Mouse (Mus musculus): Measurements from ENCODE around the gene Gm21891. TPM values are rescaled to one million over a fixed set of nuclear protein-coding genes. Genes with fewer than 3 reads are reported as not detected.
"Not testable (repeated sequence)": the region's sequence is repeated elsewhere in the genome, so short reads cannot be mapped to it uniquely, and the experiment has no call there.

Gene Gm21891
- total RNA-seq (2021) = not detected
- long read RNA-seq, experiment 1 = 0 reads
- long read RNA-seq, experiment 2 = 0 reads

DNA sequence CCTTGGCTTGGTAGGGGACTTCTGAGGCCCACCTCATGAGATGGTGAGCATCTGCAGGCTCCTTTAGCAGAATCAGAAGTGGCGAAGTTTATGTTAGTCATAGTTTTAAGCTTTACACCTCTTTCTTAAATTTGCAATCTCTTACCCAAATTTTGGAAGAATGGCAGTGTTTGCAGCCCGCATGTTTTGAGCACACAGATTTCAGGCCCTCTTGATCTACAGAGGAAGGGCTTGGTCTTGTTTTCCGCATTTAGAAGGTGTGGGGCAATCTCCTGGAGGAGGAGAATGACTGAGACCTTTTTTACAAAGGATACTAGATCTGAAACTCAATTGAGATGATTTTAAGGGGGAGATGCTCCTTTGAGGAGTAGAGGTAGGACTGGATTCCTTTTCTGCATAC, at the start of gene Gm21891:
Gene Gm21891, minus strand, starts transcription at position 101 of the 400 bp plus-strand sequence.
- DNase-seq (ENCODE audit: low spot score in 2 of 2) = not testable (repeated sequence)

DNA sequence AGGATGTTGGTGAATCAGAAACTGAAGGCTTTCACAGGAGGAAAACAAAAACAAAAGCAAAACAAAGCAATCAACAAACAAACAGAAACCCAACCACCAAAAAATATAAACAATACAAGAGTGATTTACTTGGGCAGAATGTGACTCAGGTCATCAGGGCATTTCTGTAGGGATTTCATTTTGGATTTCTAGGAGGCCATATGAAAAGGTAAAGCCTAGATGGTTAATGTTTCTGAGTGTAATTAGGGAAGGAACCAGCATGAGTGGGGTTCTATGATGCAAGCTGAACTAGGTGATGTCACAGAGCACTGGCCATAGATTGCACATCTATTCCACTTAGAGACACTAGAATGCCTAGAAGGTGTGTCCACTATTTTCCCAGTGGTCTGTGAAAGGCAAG, 28.4 kb upstream of the Gm21891 start, which contains the start of gene Gm21425:
Gene Gm21425, plus strand, starts transcription at position 301 of the 400 bp plus-strand sequence.
- DNase-seq (ENCODE audit: low spot score in 2 of 2) = not testable (repeated sequence)

Other genes with a start within 250 kb of the Gm21891 start
- not detected for gene Gm20807, start 90.6 kb downstream of the Gm21891 start, total RNA-seq (2021)
- not detected for gene Gm21425, start 28.5 kb upstream of the Gm21891 start, total RNA-seq (2021)
- gene Gm21828, start 90.4 kb upstream of the Gm21891 start, total RNA-seq (2021) = not detected
- gene Gm21440, start 118.9 kb upstream of the Gm21891 start, total RNA-seq (2021) = not detected
- gene Gm21454, start 119.0 kb upstream of the Gm21891 start, total RNA-seq (2021) = not detected
- gene Gm21725, start 215.6 kb upstream of the Gm21891 start, total RNA-seq (2021) = not detected